Mouse (Mus musculus) heart, postnatal 36 days (tissue): ENCODE measurements around the gene Ranbp17. TPM values are rescaled to one million over a fixed set of nuclear protein-coding genes. Genes with fewer than 3 reads are reported as not detected.
"Not testable (repeated sequence)": the region's sequence is repeated elsewhere in the genome, so short reads cannot be mapped to it uniquely, and the experiment has no call there.

Experiments
- DNase-seq, 2 experiments: peaks; one replicate each; pipeline ENCODE4 v3.0.0; 2021 to 2022
- intact Hi-C: fragments of 180-260 bp; cut with DNase I; formaldehyde crosslinking; loops from one replicate; pipeline ENCODE4 v1.15.1; 2025
- total RNA-seq, 2 experiments: library from RNA; stranded (reverse); gene quantifications; 2 replicates each; pipeline ENCODE4 v1.2.3; 2021

Ranbp17 gene
- total RNA-seq, 2 experiments from 2014 or later, result 0.44 to 0.89 TPM

GRCm38 (mm10) chr11:33427789-33428188 is 85.8 kb downstream of the Ranbp17 start:
- intact Hi-C loops, DNase-seq: not testable (repeated sequence)

- intact Hi-C loops, result no loop called here
- DNase-seq, result no peak
Observed at GRCm38 (mm10) chr11:33422226-33422625, 91.3 kb downstream of the Ranbp17 start.

- no peak for DNase-seq
- intact Hi-C loops, result no loop called here
Observed at GRCm38 (mm10) chr11:33404651-33405050, 108.9 kb downstream of the Ranbp17 start.

- DNase-seq, result no peak
- intact Hi-C loops, result no loop called here
Observed at GRCm38 (mm10) chr11:33399346-33399745, 114.2 kb downstream of the Ranbp17 start.

GRCm38 (mm10) chr11:33398701-33399100 is 114.8 kb downstream of the Ranbp17 start:
- intact Hi-C loops, result no loop called here
- no peak for DNase-seq

GRCm38 (mm10) chr11:33396275-33396674 is 117.3 kb downstream of the Ranbp17 start:
- intact Hi-C loops, result no loop called here
- no peak for DNase-seq

GRCm38 (mm10) chr11:33394093-33394492 is 119.5 kb downstream of the Ranbp17 start:
- intact Hi-C loops, result no loop called here
- DNase-seq, result no peak

GRCm38 (mm10) chr11:33388685-33389084 is 124.9 kb downstream of the Ranbp17 start:
- no peak for DNase-seq
- intact Hi-C loops, result no loop called here

GRCm38 (mm10) chr11:33361867-33362266 is 151.7 kb downstream of the Ranbp17 start:
- intact Hi-C loops, result no loop called here
- no peak for DNase-seq

GRCm38 (mm10) chr11:33349269-33349668 is 164.3 kb downstream of the Ranbp17 start:
- no peak for DNase-seq
- intact Hi-C loops, result no loop called here

- intact Hi-C loops, result no loop called here
- no peak for DNase-seq
Observed at GRCm38 (mm10) chr11:33342061-33342460, 171.5 kb downstream of the Ranbp17 start.

GRCm38 (mm10) chr11:33336552-33337121 is 176.9 kb downstream of the Ranbp17 start:
- intact Hi-C loops, result no loop called here
- peak; percentile 5 to 9 for DNase-seq

- DNase-seq, result no peak
- intact Hi-C loops, result no loop called here
Observed at GRCm38 (mm10) chr11:33335616-33336015, 177.9 kb downstream of the Ranbp17 start.

- no peak for DNase-seq
- intact Hi-C loops, result no loop called here
Observed at GRCm38 (mm10) chr11:33332137-33332536, 181.4 kb downstream of the Ranbp17 start.

- intact Hi-C loops, result no loop called here
- DNase-seq, result no peak
Observed at GRCm38 (mm10) chr11:33319006-33319611, 194.4 kb downstream of the Ranbp17 start.

- DNase-seq, result no peak
Observed at GRCm38 (mm10) chr11:33309566-33309965, 204.0 kb downstream of the Ranbp17 start.

GRCm38 (mm10) chr11:33300859-33301258 is 212.7 kb downstream of the Ranbp17 start:
- intact Hi-C loops, result no loop called here
- DNase-seq, result no peak

More at GRCm38 (mm10) chr11:33309566-33309965, 204.0 kb downstream of the Ranbp17 start:
- intact Hi-C loops, result no loop called here

GRCm38 (mm10) chr11:33299371-33299770 is 214.2 kb downstream of the Ranbp17 start:
- intact Hi-C loops, result loop anchor here (5.0 kb wide), 1 partner anchor 313 kb away; no protein-coding TSS in a partner anchor
- DNase-seq, result no peak

GRCm38 (mm10) chr11:33297121-33297520 is 216.4 kb downstream of the Ranbp17 start:
- no peak for DNase-seq
- intact Hi-C loops, result loop anchor here (5.0 kb wide), 1 partner anchor 315 kb away; no protein-coding TSS in a partner anchor

GRCm38 (mm10) chr11:33295422-33295821 is 218.1 kb downstream of the Ranbp17 start:
- intact Hi-C loops, result loop anchor here (1.0 to 5.0 kb wide), 2 partner anchors 119 to 317 kb away; no protein-coding TSS in a partner anchor

GRCm38 (mm10) chr11:33294063-33294462 is 219.5 kb downstream of the Ranbp17 start:
- intact Hi-C loops, result no loop called here
- no peak for DNase-seq

More at GRCm38 (mm10) chr11:33295422-33295821, 218.1 kb downstream of the Ranbp17 start:
- no peak for DNase-seq

GRCm38 (mm10) chr11:33278571-33278970 is 235.0 kb downstream of the Ranbp17 start:
- DNase-seq, result no peak
- intact Hi-C loops, result no loop called here
